Mouse (Mus musculus): Measurements from ENCODE around the gene Rbms3.

DNA sequence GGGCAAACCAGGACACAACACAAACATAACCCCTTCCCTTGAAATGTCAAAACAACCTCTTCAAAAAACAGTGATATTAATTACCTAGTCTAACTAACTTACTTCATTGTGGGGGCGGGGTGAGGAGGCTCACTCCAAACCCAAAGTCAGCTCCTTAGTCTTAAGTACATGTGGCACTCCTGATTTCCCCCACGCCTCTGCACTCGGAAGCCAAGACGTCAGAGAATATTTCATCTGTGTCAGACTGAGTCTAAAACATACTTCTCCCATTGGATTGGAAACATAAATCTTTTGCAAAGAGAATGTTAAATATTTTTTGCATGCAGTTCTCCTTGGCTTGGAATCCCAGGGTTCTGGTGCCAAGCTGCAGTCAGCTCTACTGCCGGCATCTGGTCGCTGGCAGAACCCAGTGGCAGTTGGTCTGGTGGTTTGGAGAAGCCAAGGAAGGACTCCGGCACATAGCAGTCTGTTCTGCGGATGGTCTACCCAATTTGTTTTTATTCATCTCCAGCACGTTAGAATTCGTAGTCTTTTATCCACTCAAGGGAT lies 512.5 kb downstream of the Rbms3 start:
- TF ChIP-seq POLR2AphosphoS2 (IDR thresholded peaks at IDR 0.05; ENCODE audit: low read depth, low read length) (no peak), CTCF (conservative IDR thresholded peaks at IDR 0.05 in 1 of 2, IDR thresholded peaks at IDR 0.05 in 1 of 2; ENCODE audit: low read depth in 2 of 2, low read length in 2 of 2) (no peak), SIN3A (IDR thresholded peaks at IDR 0.05; ENCODE audit: low read length) (no peak), MEF2A (IDR thresholded peaks at IDR 0.05; ENCODE audit: borderline replicate concordance, low read depth, low read length) (no peak), JUND (conservative IDR thresholded peaks at IDR 0.05; ENCODE audit: low read depth, low read length) (no peak), ZMIZ1 (IDR thresholded peaks at IDR 0.05; ENCODE audit: low read depth, low read length) (no peak), GABPA (IDR thresholded peaks at IDR 0.05; ENCODE audit: insufficient replicate concordance, low read depth, low read length) (no peak), TBP (conservative IDR thresholded peaks at IDR 0.05; ENCODE audit: low read depth, low read length) (no peak), IRF4 (IDR thresholded peaks at IDR 0.05; ENCODE audit: low read depth, low read length) (no peak), EP300 (IDR thresholded peaks at IDR 0.05; ENCODE audit: low read length) (no peak), UBTF (IDR thresholded peaks at IDR 0.05; ENCODE audit: low read depth, low read length) (no peak), POLR2A (IDR thresholded peaks at IDR 0.05; ENCODE audit: low read depth, low read length) (no peak), HCFC1 (IDR thresholded peaks at IDR 0.05; ENCODE audit: low read depth, low read length) (no peak), CHD1 (IDR thresholded peaks at IDR 0.05; ENCODE audit: low read depth, low read length) (no peak)
